Mouse (Mus musculus) heart, adult 11 months (tissue): ENCODE results near the gene Pdcd10.
A peak's percentile ranks its signal among the peaks of the same experiment; 100 is the strongest.

Source experiments
- DNase-seq: peaks from one replicate; pipeline ENCODE4 v3.0.0; 2022

Pdcd10 gene

DNA sequence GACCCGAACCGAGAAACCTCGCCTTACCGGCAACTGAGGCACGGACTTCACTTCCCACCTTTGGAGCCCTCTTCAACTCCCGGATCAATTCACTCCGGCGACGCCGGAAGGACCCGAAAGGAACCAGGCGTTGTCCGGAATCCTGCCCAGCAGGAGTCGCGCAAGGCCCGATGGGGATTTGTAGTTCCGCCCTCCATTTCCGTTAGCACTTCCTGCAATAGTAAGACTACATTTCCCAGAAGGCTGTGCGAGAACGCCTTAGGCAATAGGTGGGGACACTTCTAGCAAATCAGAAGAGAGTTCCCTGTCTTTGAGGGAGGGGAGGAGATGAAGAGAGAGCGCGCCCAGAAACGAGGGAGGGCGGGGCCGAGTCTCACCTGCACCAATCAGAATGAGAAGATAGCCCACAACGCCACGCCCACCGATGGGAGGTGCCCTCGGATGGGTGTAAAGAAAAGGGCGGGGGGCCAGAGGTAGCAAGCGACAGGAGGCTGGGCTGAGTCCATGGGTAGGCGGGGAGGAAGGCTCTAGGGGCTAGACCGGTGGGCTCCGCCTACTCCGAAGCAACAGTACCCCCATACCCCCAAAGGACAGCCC is at the start of gene Pdcd10:
TSS of gene Pdcd10 (minus strand) at position 162 of the 597 bp plus-strand sequence.
- peak; percentile 100 for DNase-seq

DNA sequence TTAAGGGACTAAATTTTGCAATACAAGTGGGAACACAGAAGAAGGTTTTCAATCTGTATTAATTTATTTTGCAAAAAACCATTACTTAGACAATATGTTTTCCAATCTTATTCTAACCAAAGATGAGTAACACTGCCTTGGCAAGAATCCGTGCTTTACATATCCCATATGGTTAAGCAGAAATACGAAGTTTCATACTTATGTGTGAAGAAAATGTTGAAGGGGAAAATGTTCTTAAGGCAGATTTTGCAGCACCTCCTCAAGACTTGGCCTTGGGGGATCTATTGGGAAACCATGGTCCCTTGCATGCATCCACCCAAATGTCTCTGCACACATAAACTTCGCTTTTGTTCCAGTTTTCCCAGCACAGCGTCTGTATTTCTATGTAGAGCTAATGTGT is 28.2 kb upstream of the Pdcd10 start:
- no peak for DNase-seq

DNA sequence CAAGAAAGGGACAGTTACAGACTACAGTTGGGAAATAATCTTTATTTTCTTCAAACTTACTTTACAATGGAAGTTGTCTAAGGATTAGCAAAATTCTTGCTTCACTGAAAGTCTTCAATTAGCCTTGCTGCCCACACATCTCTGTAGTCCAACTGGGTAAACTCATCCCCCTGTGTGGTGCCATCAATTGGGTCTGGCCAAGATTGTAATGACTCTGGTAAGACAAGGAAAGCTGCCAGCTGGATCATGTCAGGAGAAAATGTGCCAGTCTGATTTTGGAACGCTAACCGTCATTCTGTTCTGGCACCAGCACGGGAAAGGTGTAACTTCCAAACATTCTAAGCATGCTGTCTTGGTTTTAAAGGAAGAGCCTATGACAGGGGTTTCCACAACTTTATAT is 26.6 kb upstream of the Pdcd10 start:
- DNase-seq = no peak

DNA sequence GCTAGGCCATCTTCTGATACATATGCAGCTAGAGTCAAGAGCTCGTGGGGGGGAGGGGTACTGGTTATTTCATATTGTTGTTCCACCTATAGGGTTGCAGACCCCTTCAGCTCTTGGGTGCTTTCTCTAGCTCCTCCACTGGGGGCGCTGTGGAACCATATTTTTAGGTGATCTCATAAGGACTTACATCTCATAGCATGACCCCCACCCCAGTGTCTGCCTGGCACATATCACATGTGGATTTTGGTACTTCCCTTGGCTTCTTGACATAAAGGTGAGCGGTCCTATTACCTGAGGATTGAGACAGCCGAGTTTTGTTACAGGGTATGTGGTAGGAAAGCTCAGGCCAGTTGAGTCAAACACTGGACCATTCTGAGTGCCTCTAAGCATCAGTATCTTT is 22.7 kb upstream of the Pdcd10 start:
- no peak for DNase-seq

DNA sequence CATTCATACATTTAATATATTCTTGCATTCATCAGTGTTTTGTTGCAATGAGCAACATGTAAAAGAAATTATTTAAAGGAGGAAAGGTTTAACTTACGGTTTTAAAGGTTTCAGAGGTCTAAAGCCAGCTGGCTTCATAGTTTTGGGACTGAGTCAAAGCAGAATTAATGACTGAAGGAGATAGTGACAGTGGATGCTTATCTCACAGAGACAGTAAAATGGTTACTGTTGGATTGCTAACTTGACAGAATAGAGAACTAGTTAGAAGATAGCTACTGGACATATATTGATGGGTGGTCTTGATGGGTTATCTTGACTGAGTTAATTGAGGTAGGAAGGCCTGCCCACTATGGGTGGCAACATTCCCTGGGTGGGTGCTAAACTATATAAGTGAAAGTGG is 18.9 kb upstream of the Pdcd10 start:
- DNase-seq = no peak

- no peak for DNase-seq
These were observed 17.4 kb upstream of the Pdcd10 start for GRCm38 (mm10) chr3:75574074-75574473.

- peak; percentile 99 for DNase-seq
These were observed 636 bp upstream of the Pdcd10 start, which contains the start of gene Serpini1 for GRCm38 (mm10) chr3:75557292-75557691. Gene Serpini1, plus strand, starts transcription at chr3:75557547.

- no peak for DNase-seq
These were observed 448 bp downstream of the Pdcd10 start for GRCm38 (mm10) chr3:75556121-75556694.

GRCm38 (mm10) chr3:75551248-75551647 is 5.4 kb downstream of the Pdcd10 start:
- no peak for DNase-seq

DNA sequence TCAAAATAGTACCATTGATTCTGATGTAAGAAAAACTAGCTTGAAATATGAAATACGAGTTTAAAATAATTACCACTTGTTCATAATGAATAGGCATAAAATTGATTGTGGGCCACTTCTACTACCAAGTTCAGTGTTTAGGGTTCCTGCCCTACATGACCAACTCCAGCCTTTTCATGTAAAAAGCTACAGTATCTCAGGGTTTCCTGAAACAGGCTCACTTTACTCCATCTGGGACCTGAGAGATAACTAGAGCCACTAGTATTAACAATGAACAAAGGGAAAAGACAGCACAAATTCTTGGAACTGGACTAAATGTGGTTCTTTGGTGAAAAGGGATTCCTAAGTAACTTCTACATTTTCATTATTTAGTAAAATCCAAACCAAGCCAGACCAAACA is 12.4 kb downstream of the Pdcd10 start:
- no peak for DNase-seq

- DNase-seq = no peak
These were observed 13.8 kb downstream of the Pdcd10 start for GRCm38 (mm10) chr3:75542852-75543251.

DNA sequence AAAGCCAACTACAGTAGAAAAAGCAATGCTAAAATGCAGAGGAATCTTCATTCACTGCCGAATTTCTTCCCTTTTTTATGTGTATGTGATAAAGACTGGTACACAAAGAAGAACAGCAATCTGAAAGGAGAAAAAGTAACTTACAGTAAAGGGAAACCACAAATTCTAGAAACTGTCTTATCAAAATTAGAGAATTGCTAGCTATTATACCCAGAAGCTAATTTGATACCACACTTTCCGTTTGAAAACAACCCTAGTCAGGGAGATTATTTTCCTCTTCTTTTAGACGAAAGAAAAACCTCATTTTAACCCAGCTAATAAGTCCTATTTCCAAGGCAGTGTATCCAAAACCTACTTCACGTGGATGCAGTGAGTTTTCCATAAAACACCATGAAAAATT is 15.4 kb downstream of the Pdcd10 start:
- no peak for DNase-seq

GRCm38 (mm10) chr3:75534045-75534834 is 22.4 kb downstream of the Pdcd10 start:
- DNase-seq = no peak

GRCm38 (mm10) chr3:75531074-75531473 is 25.6 kb downstream of the Pdcd10 start:
- DNase-seq = no peak

GRCm38 (mm10) chr3:75522527-75522926 is 34.1 kb downstream of the Pdcd10 start:
- no peak for DNase-seq

GRCm38 (mm10) chr3:75521314-75521713 is 35.3 kb downstream of the Pdcd10 start:
- no peak for DNase-seq

GRCm38 (mm10) chr3:75517631-75518250 is 38.9 kb downstream of the Pdcd10 start:
- DNase-seq = peak; percentile 88

GRCm38 (mm10) chr3:75498961-75499960 is 57.4 kb downstream of the Pdcd10 start:
- DNase-seq = no peak

- no peak for DNase-seq
These were observed 63.7 kb downstream of the Pdcd10 start for GRCm38 (mm10) chr3:75492913-75493312.

GRCm38 (mm10) chr3:75482056-75482455 is 74.6 kb downstream of the Pdcd10 start, which contains the start of gene Wdr49:
Gene Wdr49, minus strand, starts transcription at chr3:75482156.
- no peak for DNase-seq

DNA sequence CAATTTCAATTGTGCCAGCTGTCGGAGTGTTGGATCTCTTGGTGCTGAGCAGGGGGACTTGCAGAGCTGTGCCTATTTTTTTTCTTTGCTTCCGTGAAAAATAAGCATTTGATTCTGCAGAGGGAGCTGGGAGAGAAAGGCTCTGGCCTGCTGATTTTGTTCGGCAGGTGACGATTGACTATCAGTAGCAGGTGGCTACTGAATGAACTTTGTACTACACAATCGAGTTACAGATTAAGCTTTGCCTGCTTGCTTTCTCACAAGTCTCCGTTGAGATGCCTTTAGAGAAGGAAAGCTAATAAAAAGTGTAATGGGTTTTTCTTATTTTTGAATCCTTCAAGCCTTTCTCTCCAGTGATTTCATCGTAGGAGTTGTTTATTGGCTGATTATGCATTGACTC is 81.5 kb downstream of the Pdcd10 start:
- no peak for DNase-seq

DNA sequence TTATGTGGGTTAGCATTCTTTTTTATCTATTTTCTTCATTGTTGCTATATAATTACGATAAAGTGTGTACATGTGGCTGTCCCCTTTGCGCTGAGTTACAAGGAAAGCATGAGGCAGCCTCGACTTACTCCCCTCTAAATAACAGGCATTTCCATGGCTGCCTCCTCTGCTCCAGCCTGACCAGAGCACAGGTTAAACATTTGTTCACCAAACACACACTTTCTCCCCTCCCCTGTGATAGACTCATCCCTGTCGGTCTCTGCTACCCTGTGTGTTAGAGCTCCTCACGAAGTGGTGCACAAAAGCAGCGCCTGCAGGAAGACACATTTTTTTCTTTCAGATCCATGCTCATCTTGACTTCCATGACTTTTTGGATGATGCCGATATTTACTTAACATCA is 82.0 kb downstream of the Pdcd10 start:
- peak; percentile 61 for DNase-seq
